Mouse (Mus musculus) spleen, adult 10 weeks (tissue): ENCODE results near the gene Ptafr. TPM values are rescaled to one million over a fixed set of nuclear protein-coding genes. Genes with fewer than 3 reads are reported as not detected.

Experiments
- polyA plus RNA-seq: library from polyadenylated mRNA; stranded (reverse); fragments of 350-450 nt; fragmentation: Illumina TruSeq; extraction: RNeasy Lipid Tissue Mini Kit (QIAGEN cat#74804); gene quantifications from one replicate; pipeline ENCODE4 v1.2.3, GENCODE M21; 2015; ENCODE audit warnings: low replicate concordance; ENCODE audit not compliant: insufficient read depth

The Ptafr gene
- polyA plus RNA-seq = 12.6 TPM

GRCm38 (mm10) chr4:132563965-132564364, at the start of gene Ptafr:
Gene Ptafr (plus strand): TSS chr4:132564067.

GRCm38 (mm10) chr4:132532981-132533916, 30.6 kb upstream of the Ptafr start, which contains the start of gene Atpif1:
Gene Atpif1 (minus strand): TSS chr4:132533659.

GRCm38 (mm10) chr4:132535406-132536121, 28.3 kb upstream of the Ptafr start, which contains the start of gene Dnajc8:
Gene Dnajc8 (plus strand): TSS chr4:132535550.

Other genes with a start within 250 kb of the Ptafr start
- gene Trnau1ap, start 234.5 kb upstream of the Ptafr start, polyA plus RNA-seq = 44.6 TPM
- 25.2 TPM for gene Rcc1, start 210.5 kb upstream of the Ptafr start, polyA plus RNA-seq
- 21.3 TPM for gene Phactr4, start 141.6 kb upstream of the Ptafr start, polyA plus RNA-seq
- gene Med18, start 100.1 kb upstream of the Ptafr start, polyA plus RNA-seq = 7.9 TPM
- 5.6 TPM for gene Sesn2, start 53.6 kb upstream of the Ptafr start, polyA plus RNA-seq
- 190 TPM for gene Atpif1, start 30.4 kb upstream of the Ptafr start, polyA plus RNA-seq
- 258 TPM for gene Dnajc8, start 28.5 kb upstream of the Ptafr start, polyA plus RNA-seq
- gene Eya3, start 74.9 kb downstream of the Ptafr start, polyA plus RNA-seq = 47.3 TPM
- gene Xkr8, start 168.5 kb downstream of the Ptafr start, polyA plus RNA-seq = 2.7 TPM
- 1.1 TPM for gene Smpdl3b, start 193.2 kb downstream of the Ptafr start, polyA plus RNA-seq
- 24.6 TPM for gene Rpa2, start 204.3 kb downstream of the Ptafr start, polyA plus RNA-seq
- 85.3 TPM for gene Themis2, start 232.3 kb downstream of the Ptafr start, polyA plus RNA-seq